Mouse (Mus musculus): Measurements from ENCODE around the gene Rgs2. TPM values are rescaled to one million over a fixed set of nuclear protein-coding genes. Genes with fewer than 3 reads are reported as not detected.
A peak's percentile ranks its signal among the peaks of the same experiment; 100 is the strongest.

Gene Rgs2
- polyA plus RNA-seq, 1 experiment, result 3.6 TPM

- TF ChIP-seq MAX (IDR thresholded peaks at IDR 0.05; ENCODE audit: low read depth) (no peak), E2F4 (IDR thresholded peaks at IDR 0.05; ENCODE audit: insufficient read depth) (no peak), MYOG (IDR thresholded peaks at IDR 0.05; ENCODE audit: control insufficient read depth in 1 of 3, insufficient read depth in 1 of 3, insufficient read length in 2 of 3, low read depth in 2 of 3) (no peak), CEBPB (IDR thresholded peaks at IDR 0.05; ENCODE audit: insufficient read depth, poor library complexity, severe bottlenecking) (no peak), POLR2AphosphoS2 (IDR thresholded peaks at IDR 0.05; ENCODE audit: insufficient read length, low read depth) (no peak), REST (IDR thresholded peaks at IDR 0.05; ENCODE audit: insufficient read depth, insufficient read length) (no peak), SRF (IDR thresholded peaks at IDR 0.05; ENCODE audit: control insufficient read depth, insufficient read length, low read depth) (no peak), TCF3 (IDR thresholded peaks at IDR 0.05; ENCODE audit: insufficient read length, low read depth) (no peak), USF1 (IDR thresholded peaks at IDR 0.05; ENCODE audit: low read depth) (no peak), TCF12 (IDR thresholded peaks at IDR 0.05; ENCODE audit: insufficient read depth, poor library complexity, severe bottlenecking) (no peak), POLR2A (IDR thresholded peaks at IDR 0.05; ENCODE audit: insufficient read length, low read depth) (no peak), MYOD1 (IDR thresholded peaks at IDR 0.05; ENCODE audit: control insufficient read depth in 1 of 3, insufficient read length in 2 of 3, low read depth in 2 of 3) (no peak)
- Histone ChIP-seq H3K27me3 (ENCODE audit: control insufficient read depth, insufficient read depth, insufficient read length) (no peaks in the 10 kb centered on the region), H3K4me3 (no peak overlapping the region), H3K4me2 (ENCODE audit: low read depth) (no peak overlapping the region), H3ac (ENCODE audit: control insufficient read depth, insufficient read length) (no peak overlapping the region), H3K79me2 (ENCODE audit: control insufficient read depth, insufficient read depth) (no peaks in the 10 kb centered on the region), H3K36me3 (ENCODE audit: control insufficient read depth, insufficient read depth) (no peaks in the 10 kb centered on the region)
Observed at GRCm38 (mm10) chr1:144030499-144030898, 26.5 kb upstream of the Rgs2 start.

DNA sequence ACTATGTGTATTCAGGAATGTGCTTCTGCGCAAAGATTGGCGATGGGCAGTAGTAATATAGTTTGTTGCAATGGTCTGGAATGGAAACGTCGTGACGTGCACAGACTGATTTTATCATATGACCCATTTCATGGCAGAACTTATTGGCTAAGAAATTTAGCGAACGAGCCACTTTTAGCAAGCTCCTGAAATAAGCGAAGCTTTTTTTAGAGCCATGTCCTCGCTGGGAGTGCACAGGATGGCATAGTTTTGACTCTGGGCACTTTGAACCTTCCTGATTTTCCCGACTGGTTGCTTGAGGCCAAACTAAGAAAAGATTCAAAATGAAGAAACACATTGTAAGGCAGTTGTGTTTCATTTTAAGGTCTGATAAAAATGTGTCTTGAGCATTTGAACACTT is 25.7 kb upstream of the Rgs2 start:
- TF ChIP-seq CEBPB (IDR thresholded peaks at IDR 0.05; ENCODE audit: insufficient read depth, poor library complexity, severe bottlenecking), result no peak
- no peak for TF ChIP-seq SRF (IDR thresholded peaks at IDR 0.05; ENCODE audit: control insufficient read depth, insufficient read length, low read depth)
- TF ChIP-seq TCF3 (IDR thresholded peaks at IDR 0.05; ENCODE audit: insufficient read length, low read depth), result no peak
- TF ChIP-seq MYOD1 (IDR thresholded peaks at IDR 0.05; ENCODE audit: control insufficient read depth in 1 of 3, insufficient read length in 2 of 3, low read depth in 2 of 3), result no peak
- TF ChIP-seq POLR2AphosphoS2 (IDR thresholded peaks at IDR 0.05; ENCODE audit: insufficient read length, low read depth), result no peak
- no peak for TF ChIP-seq TCF12 (IDR thresholded peaks at IDR 0.05; ENCODE audit: insufficient read depth, poor library complexity, severe bottlenecking)
- TF ChIP-seq MYOG (IDR thresholded peaks at IDR 0.05; ENCODE audit: control insufficient read depth in 1 of 3, insufficient read depth in 1 of 3, insufficient read length in 2 of 3, low read depth in 2 of 3), result no peak
- no peak for TF ChIP-seq REST (IDR thresholded peaks at IDR 0.05; ENCODE audit: insufficient read depth, insufficient read length)
- H3K27me3 ChIP-seq (ENCODE audit: control insufficient read depth, insufficient read depth, insufficient read length), result no peaks in the 10 kb centered on the region
- H3K4me3 ChIP-seq, result no peak overlapping the region
- H3K4me2 ChIP-seq (ENCODE audit: low read depth), result no peak overlapping the region
- no peaks in the 10 kb centered on the region for H3K36me3 ChIP-seq (ENCODE audit: control insufficient read depth, insufficient read depth)
- no peaks in the 10 kb centered on the region for H3K79me2 ChIP-seq (ENCODE audit: control insufficient read depth, insufficient read depth)
- H3ac ChIP-seq (ENCODE audit: control insufficient read depth, insufficient read length), result no peak overlapping the region

DNA sequence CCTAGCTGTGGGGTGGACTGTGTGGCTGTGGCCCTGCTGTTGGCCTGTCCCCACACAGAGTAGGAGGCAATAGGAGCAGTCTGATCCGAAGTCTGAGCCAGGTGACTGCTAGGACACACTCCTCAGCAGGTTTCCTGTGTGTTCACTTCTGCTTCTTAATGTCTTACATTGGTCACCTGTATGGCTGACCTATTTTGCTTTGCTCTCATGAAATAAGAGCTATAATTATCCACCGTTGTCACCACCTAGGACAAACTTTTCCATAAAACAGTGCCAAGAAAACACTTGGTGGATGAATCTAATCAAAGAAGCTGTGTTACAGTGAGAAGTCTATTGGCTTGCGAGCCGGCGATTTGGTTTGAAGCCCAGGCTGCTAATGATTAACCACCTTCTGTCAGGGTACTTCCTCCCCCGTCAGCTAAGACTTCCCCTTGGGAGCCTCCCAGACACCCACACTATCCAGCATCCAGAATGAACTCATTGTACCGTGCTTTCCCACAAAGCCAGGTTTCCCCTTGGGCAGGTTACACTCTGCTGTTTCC is 14.5 kb upstream of the Rgs2 start:
- no peaks in the 10 kb centered on the region for H3K36me3 ChIP-seq (ENCODE audit: control insufficient read depth, insufficient read depth)
- no peak overlapping the region for H3ac ChIP-seq (ENCODE audit: control insufficient read depth, insufficient read length)
- H3K4me3 ChIP-seq, result no peak overlapping the region
- no peaks in the 10 kb centered on the region for H3K27me3 ChIP-seq (ENCODE audit: control insufficient read depth, insufficient read depth, insufficient read length)
- no peaks in the 10 kb centered on the region for H3K79me2 ChIP-seq (ENCODE audit: control insufficient read depth, insufficient read depth)
- no peak overlapping the region for H3K4me2 ChIP-seq (ENCODE audit: low read depth)
- TF ChIP-seq USF1 (IDR thresholded peaks at IDR 0.05; ENCODE audit: low read depth), result no peak
- no peak for TF ChIP-seq MYOD1 (IDR thresholded peaks at IDR 0.05; ENCODE audit: control insufficient read depth in 1 of 3, insufficient read length in 2 of 3, low read depth in 2 of 3)
- TF ChIP-seq E2F4 (IDR thresholded peaks at IDR 0.05; ENCODE audit: insufficient read depth), result no peak
- TF ChIP-seq MYOG (IDR thresholded peaks at IDR 0.05; ENCODE audit: control insufficient read depth in 1 of 3, insufficient read depth in 1 of 3, insufficient read length in 2 of 3, low read depth in 2 of 3), result no peak
- no peak for TF ChIP-seq TCF3 (IDR thresholded peaks at IDR 0.05; ENCODE audit: insufficient read length, low read depth)
- no peak for TF ChIP-seq CEBPB (IDR thresholded peaks at IDR 0.05; ENCODE audit: insufficient read depth, poor library complexity, severe bottlenecking)

DNA sequence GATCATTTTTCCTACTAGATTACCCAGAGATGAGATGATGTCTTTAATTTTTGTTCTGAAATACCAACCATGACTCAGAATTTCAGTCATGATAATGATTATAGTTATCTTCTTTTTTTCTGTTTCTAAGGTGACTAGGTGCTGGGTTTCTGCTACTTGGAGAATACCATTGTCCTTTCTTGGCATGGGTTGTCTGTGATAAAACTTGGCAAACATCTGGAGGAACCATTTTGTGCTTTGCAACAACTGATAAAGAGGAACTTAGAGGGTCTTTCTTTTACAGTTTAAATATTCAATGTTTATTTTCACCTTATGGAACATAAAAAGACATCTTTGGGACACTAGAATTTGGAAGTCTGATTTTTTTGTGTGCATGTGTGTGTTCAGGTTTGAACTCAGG is 10.0 kb upstream of the Rgs2 start:
- no peaks in the 10 kb centered on the region for H3K36me3 ChIP-seq (ENCODE audit: control insufficient read depth, insufficient read depth)
- H3K4me3 ChIP-seq, result no peak overlapping the region
- no peaks in the 10 kb centered on the region for H3K27me3 ChIP-seq (ENCODE audit: control insufficient read depth, insufficient read depth, insufficient read length)
- H3ac ChIP-seq (ENCODE audit: control insufficient read depth, insufficient read length), result no peak overlapping the region
- H3K4me2 ChIP-seq (ENCODE audit: low read depth), result no peak overlapping the region
- no peak for TF ChIP-seq TCF3 (IDR thresholded peaks at IDR 0.05; ENCODE audit: insufficient read length, low read depth)
- TF ChIP-seq E2F4 (IDR thresholded peaks at IDR 0.05; ENCODE audit: insufficient read depth), result no peak
- no peak for TF ChIP-seq MAX (IDR thresholded peaks at IDR 0.05; ENCODE audit: low read depth)
- no peak for TF ChIP-seq POLR2A (IDR thresholded peaks at IDR 0.05; ENCODE audit: insufficient read length, low read depth)
- no peak for TF ChIP-seq MYOG (IDR thresholded peaks at IDR 0.05; ENCODE audit: control insufficient read depth in 1 of 3, insufficient read depth in 1 of 3, insufficient read length in 2 of 3, low read depth in 2 of 3)
- no peak for TF ChIP-seq SRF (IDR thresholded peaks at IDR 0.05; ENCODE audit: control insufficient read depth, insufficient read length, low read depth)
- no peak for TF ChIP-seq MYOD1 (IDR thresholded peaks at IDR 0.05; ENCODE audit: control insufficient read depth in 1 of 3, insufficient read length in 2 of 3, low read depth in 2 of 3)
- no peak for TF ChIP-seq USF1 (IDR thresholded peaks at IDR 0.05; ENCODE audit: low read depth)
- no peak for TF ChIP-seq CEBPB (IDR thresholded peaks at IDR 0.05; ENCODE audit: insufficient read depth, poor library complexity, severe bottlenecking)
- no peak for TF ChIP-seq REST (IDR thresholded peaks at IDR 0.05; ENCODE audit: insufficient read depth, insufficient read length)
- no peak for TF ChIP-seq POLR2AphosphoS2 (IDR thresholded peaks at IDR 0.05; ENCODE audit: insufficient read length, low read depth)
- no peak for TF ChIP-seq TCF12 (IDR thresholded peaks at IDR 0.05; ENCODE audit: insufficient read depth, poor library complexity, severe bottlenecking)
- no peaks in the 10 kb centered on the region for H3K79me2 ChIP-seq (ENCODE audit: control insufficient read depth, insufficient read depth)

- Histone ChIP-seq H3K4me2 (ENCODE audit: low read depth) (peak overlapping the region; percentile 76), H3K4me3 (no peak overlapping the region), H3K79me2 (ENCODE audit: control insufficient read depth, insufficient read depth) (no peaks in the 10 kb centered on the region), H3K36me3 (ENCODE audit: control insufficient read depth, insufficient read depth) (no peaks in the 10 kb centered on the region), H3K27me3 (ENCODE audit: control insufficient read depth, insufficient read depth, insufficient read length) (no peaks in the 10 kb centered on the region), H3ac (ENCODE audit: control insufficient read depth, insufficient read length) (no peak overlapping the region)
- TF ChIP-seq CEBPB (IDR thresholded peaks at IDR 0.05; ENCODE audit: insufficient read depth, poor library complexity, severe bottlenecking) (peak; percentile 24; the same call in 1 of the 2 replicates), SRF (IDR thresholded peaks at IDR 0.05; ENCODE audit: control insufficient read depth, insufficient read length, low read depth) (no peak)
Observed at GRCm38 (mm10) chr1:144007341-144007740, 3.4 kb upstream of the Rgs2 start.

Measured in myocyte (in vitro differentiated cells).